Mouse (Mus musculus): ENCODE results near the gene Pik3r1.
A peak's percentile ranks its signal among the peaks of the same experiment; 100 is the strongest.

Gene Pik3r1

DNA sequence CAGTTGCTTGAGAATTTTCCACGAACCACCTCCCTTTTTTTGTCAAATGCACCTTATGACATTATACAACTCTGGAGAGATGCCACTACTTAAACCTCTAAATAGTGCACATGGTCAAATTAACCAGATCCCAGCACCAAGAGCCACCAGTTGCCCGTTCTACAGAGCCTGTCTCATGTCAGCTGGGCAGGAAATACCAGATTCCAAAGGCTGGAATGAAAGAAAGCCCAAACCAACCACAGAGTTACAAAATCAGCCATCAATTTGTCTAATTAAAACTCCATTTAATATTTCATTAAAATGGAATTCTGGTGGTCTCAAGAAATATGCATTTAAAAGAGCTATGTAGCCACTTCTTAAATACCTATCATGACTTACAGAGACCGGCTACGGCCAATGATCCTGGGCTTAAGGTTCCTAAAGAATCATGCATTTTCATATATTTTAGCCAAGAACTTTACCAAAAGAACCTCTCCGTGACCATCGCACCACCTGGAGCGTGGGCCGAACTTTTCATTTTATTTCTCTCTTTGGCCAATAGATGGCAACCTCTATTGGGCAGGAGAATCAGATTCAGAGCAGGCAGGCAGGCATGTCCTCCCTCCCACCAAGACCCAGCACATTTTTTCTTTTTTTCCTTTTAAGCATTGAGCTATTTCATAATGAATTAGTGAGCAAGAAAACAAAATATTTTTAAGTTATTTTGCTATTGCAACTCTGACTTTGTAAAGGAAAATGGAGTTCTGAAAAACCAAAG is 32.5 kb downstream of the Pik3r1 start:
- no peak for DNase-seq

DNA sequence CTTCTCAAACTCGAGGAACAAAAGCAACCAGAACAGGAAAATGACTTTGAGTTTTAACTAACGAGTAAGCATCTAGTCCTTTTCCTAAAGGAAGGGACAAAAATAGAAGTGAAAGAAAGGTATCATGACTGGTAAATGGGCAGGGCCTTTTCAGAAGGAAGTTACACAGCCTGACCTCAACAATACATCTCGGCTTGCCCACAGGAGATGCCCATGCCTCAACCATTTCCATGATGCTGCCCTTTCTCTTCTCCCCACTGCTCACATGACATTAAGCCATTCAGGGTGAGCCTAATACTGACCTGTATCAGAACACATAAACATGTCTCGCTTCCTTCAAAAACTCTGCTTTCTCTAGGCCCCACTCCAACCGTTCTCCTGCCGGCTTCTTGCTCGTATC is 33.8 kb downstream of the Pik3r1 start:
- no peak for DNase-seq

DNA sequence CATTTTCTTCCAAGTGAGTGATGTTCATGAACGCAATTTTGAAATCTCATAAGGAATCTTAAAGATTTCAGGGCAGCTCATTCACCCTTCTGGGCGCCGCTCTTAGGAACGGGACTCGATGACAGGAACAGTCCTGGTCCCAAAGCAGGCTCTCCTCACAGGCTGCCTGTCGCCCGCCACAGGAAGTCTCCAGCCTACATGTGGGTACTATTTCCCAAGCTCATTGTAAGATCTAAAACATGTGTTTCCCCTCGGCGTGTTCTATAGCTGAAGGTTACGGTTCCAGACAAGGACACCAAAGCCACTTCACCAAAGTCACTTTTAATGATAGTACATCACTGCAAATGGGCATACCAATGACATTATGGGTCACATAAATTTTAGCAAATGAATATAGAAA is 35.3 kb downstream of the Pik3r1 start:
- no peak for DNase-seq

DNA sequence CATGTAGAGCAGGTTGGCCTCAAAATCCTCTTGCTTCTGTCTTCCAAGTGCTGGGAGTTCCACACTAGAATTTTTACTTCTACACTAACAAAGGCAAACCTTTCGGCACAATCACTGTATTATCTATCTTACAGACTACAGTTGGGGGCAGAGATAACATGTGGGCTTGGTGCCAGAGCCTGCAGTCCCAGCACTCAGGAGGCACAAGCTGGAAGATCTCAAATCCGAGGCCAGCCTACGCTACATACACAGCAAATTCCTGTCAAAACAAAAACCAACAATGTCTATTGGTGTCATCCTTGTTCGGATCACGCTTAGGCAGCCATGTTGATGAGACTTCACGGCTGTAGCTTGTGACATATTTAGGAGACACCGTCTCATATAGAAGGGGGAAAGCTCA is 36.2 kb downstream of the Pik3r1 start:
- DNase-seq, result no peak

DNA sequence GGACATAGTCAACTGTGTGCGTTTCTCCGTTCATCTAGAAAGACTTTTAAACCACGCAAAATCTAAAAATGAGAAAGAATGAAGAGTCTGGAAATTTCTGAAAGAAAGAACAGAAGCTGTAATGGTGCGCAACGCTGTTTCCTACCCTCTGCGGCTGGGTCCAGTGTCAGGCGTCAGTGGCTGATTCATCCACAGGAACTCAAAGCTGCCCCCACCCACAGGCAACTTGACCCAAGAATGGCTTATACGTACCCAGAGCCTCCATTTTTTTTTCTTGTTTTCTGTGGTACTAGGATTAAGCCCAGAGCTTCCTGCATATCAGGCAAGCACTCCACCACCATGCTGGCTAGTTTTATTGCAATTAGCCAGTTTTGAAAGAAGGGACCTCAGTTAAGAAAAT is 37.7 kb downstream of the Pik3r1 start:
- no peak for DNase-seq

DNA sequence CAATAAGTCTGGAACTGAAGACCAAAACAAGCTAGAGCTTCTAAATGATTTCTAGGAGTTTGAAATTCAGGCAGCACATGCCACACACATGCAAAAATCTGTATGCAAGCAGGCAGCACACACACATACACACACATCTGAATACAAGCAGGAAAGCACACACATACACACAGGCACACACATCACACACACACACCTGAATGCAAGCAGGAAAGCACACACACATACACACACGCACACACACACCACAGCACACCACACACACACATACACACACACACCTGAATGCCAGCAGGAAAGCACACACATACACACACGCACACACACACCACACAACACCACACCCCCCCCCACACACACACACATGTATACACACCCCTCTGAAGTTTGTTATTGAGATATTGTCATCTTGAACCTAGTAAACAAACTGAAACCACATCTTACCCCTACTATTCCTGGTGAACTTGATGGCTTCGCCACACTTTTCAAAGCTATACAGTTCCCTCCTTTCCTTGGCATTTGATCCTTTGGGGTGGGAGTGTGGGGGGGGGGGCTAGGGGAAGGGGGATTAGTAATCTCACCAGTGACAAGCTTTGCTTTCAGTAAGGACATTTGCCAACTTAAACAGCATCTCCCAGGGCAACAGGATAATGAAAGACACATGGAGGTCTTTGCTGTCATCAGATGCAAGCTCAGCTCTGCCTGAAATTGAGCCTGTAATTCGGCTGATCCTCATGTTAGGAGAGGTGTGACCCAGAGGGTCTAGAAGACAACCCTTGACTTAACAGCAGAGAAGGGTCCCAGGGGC is 38.6 kb downstream of the Pik3r1 start:
- no peak for DNase-seq

DNA sequence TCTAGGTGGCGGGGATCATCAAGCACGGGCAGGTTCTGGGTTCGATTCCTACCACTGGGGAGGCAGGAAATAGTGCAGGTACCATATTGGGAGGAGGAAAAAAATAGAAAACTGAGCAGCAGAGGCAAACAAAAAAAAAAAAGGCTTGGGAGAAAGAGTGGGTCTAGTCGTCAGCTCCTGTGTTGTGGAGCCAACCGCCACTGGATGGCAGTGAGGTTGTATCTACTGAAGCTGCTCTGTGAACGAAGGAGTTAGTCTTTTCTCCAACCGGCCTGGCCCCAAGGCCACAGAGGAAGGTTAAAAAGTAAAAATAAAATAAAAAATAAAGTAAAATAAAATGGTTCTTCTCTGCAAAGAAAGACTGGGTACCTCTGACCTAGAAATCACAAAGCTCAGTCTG is 39.2 kb downstream of the Pik3r1 start:
- DNase-seq, result no peak

DNA sequence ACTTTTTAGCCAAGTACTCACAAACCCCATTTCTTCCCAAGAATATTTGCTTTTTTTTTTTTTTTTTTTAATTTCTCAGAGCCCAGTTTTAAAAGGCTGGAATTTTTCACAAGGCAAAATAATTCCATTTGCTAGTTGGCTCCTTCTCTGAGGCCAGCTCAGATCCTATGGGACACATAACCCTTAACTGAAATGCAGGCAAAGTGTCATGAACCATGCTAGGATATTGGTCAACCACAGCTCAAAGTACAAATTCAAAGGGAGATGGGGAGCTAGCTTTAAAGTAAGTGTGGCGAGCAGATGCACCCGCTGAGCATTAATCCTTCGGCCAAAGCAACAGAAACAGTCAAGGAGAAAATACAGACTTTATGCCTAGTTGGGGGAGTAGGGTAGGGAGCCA is 39.7 kb downstream of the Pik3r1 start:
- DNase-seq, result no peak

DNA sequence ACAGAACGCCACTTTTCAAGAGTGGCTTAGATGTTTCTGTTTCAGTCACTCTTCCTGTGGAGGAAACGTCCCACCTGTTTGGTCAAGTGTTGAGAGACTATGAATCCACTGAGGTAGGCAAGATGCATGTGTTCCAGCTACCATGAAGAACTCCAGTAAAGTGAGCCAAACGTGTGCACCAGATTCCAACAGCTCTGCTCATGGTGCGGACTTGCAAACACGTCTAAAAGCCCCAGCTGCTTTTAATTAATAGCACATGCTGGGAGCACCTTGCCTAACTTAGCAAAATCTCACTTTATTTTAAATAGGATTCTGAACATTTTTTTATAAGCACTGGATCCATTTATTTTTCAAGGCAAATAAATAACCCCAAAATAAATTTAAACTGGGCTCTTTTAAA is 40.2 kb downstream of the Pik3r1 start:
- no peak for DNase-seq

DNA sequence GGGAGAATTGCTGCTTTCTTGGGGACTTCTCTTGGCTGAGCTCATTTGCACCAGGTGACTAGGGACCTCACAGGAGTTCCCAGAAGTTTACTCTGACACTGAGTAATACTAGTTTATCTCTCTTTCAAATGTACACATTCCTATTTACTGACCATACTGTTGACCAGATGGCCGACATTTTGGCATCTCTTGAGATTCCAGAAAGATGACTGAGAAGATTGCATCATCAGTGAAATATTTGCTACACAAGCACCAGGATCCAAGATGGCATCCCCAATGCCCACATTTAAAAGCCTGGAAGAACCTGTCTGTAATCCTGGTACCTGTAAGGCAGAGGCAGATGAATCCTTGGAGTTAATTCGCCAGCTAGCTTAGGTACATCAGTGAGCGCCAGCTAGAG is 41.1 kb downstream of the Pik3r1 start:
- no peak for DNase-seq

DNA sequence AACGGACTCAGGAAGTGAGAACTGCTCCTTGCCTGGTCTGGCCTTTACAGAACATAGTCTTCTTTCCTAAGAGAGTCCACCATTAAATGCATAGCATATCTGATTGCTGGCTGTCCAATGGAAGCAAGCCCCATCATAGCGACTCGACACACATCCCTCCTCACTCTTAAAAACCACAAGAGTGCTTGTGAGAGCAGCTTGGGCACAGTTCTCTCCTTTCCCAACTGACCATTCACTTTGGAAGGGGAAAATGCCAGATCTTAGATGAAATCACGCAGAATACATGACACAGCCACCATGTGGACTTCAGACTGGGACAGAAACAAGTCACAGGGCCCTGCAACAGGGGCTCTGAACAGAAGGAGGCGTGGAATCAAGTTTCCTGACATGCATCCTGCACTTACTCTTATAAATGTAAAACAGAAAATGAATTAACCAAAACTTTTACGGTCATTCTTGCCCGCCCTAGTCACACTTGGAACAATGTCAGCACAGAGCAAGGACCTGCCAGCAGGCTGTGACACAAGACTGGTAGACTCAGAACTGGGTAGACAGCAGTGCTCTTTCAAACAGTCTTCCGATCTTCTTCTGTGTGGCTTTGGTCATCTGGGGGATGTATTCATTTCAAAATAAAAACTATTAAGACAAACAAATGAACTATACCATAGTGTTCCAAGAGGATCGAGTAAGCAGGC is 46.0 kb downstream of the Pik3r1 start:
- DNase-seq, result no peak

DNA sequence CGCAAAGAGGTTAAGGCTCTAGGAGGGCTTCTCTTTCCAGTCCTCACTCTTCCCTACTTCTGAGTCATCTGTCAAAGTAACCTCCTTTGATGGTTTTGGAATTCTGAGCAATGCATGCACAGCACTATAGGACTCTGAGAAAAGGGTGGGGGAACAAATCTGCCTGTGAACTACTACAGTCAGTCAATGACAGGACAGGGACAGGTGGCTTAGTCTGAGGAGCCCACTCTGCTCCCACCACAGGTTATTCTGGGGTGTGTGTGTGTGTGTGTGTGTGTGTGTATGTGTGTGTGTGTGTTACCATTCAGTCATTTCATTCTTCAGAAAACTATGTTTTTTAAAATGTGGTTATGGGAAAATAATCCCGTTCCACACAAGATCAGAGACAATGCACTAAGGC is 46.9 kb downstream of the Pik3r1 start:
- DNase-seq, result no peak

DNA sequence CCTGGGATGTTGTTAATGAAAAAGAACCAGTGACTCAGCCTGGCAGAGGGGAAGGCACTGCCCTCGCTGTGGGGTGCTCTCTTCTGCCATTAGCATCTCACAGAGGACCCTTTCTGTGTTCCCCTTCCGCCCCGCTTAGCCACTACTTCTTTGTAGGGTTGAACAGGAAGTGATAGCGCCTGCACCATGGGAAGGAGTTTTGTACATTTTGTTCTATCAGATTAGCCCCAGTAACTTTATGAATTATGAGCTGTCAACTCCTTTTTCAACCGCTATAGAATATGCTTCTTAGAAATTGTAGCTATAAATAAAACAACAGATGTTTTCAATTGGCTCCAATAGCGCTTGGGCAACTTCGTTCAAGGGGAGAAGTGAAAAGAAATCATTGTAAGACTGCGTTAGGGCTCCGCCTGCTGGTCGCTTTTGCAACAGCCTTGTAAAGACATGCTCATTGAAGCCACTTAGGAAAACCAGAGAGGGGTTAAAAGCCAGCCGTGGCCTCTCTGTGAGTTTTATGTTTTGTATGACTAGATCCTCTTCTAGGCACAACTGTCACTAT is 48.6 kb downstream of the Pik3r1 start:
- peak; percentile 69 for DNase-seq

DNA sequence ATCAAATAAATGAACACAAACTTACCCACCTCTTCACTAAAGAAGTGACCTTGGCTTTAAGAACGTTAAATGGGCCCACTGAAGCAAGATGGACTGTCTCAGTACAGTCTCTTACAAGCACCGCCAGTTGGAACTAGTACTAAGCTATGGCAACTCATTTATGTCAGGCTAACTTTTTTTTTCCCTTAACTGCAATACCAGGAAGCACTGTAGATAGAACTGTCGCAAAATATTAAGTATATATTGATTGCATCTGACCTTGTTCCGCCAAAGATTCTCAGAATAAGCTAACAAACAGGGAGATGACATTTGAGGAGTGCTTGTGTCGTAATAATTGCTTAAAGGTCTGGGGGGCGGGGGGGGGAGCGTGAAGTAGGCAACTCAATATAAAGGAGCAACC is 49.3 kb downstream of the Pik3r1 start:
- no peak for DNase-seq

DNA sequence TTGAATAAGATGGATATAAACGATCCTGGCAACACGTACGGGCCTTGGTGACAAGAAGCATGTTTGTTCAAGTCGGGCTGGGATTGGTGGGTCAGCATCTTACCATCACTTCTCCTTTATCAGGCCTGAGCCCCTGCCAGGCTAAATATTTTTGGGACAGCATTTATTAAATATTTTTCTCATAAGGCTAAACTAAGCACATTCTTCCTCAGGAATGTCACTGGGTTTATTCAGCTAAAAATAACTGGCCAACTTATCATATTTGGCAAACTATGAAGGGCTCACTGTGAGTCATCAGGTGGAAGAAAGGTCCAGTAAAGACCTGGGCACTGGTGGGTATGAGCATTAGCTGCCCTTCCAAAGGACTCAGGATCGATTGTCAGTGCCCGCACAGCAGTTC is 50.2 kb downstream of the Pik3r1 start:
- no peak for DNase-seq

DNA sequence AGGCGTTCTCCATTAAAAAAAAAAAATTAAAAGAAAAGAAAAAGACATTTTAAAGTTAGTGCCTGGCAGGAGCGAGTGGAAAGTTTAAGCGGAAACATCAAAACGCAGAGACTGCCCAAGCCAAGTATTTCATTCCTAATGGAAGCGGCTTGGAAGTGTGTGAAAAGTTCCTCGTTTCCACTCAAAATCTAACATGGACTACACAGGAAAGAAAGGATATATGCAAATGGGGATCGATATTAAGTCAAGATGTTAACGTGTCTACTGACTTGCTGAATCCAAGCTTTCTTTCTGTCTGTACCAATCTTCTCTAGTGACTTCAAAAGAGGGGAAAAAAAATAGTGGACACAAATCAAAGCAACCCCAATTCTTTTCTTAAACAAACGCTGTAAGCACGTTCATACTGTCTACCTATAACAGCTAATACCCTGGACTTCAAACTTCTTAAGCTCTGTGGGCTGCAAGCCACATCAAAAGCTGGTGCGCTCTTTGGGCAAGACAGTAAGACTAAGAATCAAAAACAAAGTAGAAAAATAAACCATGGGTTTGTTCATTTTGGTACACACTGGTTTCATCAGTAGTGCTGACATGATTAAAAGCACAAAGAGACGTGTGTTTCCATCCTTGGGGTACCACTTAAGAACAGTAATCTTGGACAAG is 54.5 kb downstream of the Pik3r1 start:
- no peak for DNase-seq

DNA sequence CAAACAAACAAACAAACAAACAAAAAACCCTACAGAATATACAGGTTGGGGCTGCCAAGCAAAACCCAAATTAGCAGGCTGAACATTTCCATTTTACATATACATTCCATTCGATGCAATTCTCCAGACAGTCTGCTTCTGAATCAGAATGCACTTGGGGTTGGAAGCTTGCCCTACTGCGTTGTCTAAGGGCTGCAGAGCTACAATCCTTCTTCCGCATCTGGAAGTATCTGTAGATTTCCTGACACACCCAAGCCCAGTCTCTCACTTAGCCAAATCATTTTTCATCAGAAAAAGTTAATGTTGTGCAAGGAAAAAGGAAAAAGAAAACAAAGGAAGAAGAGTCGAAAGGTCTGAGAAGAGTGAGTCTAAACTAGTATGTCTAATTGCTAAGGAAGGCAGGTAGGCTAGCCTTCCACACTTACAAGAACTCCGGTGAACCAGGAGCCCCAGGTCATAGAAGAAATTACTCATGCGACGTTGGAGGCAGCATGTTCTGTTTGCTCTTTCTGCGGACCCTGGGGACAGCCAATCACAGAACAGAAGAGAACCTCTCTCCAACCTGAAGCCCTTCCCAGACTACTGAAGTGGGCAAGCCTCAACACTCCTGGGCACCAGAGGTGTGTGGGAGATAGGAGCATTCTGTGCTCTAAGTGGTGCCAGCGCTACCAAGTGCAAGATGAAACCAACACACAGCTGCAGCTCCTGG is 55.1 kb downstream of the Pik3r1 start:
- no peak for DNase-seq

DNA sequence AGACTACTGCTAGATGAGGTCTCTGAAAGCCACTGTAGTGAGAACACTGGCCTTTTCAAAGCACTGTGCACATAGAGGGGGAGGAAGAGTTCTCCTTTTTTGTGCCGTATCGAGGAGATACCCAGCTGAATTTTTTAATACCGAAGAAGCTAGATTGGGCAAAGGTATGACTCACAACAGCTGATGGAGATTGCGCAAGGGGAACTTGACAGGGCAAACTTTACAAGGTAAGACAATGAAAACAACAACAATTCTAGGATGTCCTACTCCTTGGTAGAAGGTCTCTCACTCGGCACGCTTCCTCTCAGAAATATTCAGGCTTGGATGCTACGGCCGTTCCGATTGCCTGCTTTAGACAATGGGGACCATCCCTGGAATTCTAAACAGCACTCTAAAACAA is 55.9 kb downstream of the Pik3r1 start:
- no peak for DNase-seq

DNA sequence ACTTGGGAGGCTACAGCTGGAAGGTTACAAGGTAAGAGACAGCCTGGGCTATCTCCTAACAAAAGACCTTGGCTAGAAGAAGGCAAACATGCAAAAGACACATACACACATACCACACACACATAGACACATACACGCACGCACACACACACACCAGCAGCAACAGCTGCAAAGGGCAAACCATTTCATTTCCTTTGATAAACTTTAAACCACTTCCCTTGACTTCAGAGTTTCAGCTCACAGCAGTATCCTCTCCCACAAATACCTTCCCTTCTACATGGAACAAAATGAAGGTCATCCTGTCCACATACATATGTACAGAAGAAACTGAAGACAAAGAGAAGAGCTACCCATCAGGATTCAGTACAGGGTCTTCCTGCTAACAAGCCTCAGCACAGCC is 56.7 kb downstream of the Pik3r1 start:
- no peak for DNase-seq

DNA sequence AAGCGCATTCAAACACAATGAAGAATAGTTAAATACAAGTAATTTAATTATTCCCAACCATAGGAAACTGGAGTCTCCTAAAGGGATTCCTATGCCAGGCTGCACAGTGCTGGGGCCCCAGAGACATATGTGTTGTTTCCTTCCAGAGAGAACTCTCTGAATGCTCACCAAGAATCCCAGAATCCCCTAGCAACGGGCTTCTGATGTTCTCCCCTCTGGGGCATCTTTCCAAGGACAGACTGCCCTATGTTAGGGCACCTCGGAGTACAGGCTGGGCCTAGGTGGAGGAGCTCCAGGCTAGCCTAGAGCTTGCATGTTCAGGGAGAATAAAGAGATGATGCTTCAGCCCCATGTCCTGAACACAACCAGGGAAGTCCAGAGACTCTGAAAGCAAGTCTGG is 58.2 kb downstream of the Pik3r1 start:
- no peak for DNase-seq

DNA sequence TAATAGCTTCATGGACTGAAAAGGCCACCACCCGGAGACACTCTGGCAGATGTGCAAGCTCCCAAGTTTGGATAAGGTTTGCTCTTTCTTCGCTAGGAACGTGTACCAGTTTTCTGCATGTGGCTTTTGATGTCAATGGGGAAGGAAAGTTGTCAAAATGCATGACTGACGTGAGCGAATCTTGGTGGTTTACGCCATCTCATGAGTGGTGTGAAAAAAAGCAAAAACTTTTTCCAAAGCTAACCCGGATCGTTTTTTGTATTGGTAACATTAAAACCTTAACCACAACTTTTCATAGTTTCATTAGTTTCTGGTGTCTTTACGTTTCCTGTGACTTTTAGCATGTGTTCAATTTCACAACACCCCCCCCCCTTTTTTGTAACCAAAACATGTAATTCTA is 60.8 kb downstream of the Pik3r1 start:
- no peak for DNase-seq

DNA sequence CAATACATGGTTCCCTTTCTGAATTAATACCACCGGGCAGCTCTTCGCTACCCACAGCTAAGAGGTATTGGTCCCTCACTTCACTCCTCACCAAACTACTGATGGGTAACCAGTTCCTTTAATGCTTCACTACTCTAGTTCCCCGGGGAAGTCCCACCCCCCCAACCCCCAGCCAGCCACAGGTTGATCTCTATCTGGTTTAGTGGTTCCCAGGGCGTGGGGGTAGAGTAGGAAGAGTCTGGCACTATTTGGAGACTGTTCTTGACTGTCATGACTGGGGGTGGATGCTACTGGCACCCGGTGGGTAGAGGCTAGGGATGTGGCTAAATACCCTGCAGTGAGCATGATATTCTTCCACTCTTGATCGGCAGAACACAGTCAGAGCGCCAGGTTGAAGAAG is 61.6 kb downstream of the Pik3r1 start:
- DNase-seq, result no peak

Measured in cerebellum, adult 8-10 months (tissue).